Mouse (Mus musculus) ES-Bruce4 (cell line): ENCODE measurements around the gene Zfp346. TPM values are rescaled to one million over a fixed set of nuclear protein-coding genes. Genes with fewer than 3 reads are reported as not detected.

Source experiments
- H3K27ac ChIP-seq: 2 replicates; pipeline ENCODE4 v1.5.1; 2012; ENCODE audit warnings: low read length, inconsistent platforms; ENCODE audit not compliant: insufficient read depth
- H3K27me3 ChIP-seq: 2 replicates; pipeline ENCODE4 v1.6.1; 2012; ENCODE audit warnings: mild to moderate bottlenecking, low read length, inconsistent platforms; ENCODE audit not compliant: control insufficient read depth, poor library complexity, insufficient read depth, severe bottlenecking
- H3K36me3 ChIP-seq: 2 replicates; pipeline ENCODE4 v1.6.1; 2012; ENCODE audit warnings: inconsistent platforms, mild to moderate bottlenecking, low read length, moderate library complexity; ENCODE audit not compliant: control insufficient read depth, poor library complexity, insufficient read depth, severe bottlenecking
- H3K4me1 ChIP-seq: one replicate; pipeline ENCODE4 v1.8.1; 2011; ENCODE audit warnings: low read length; ENCODE audit not compliant: control insufficient read depth, insufficient read depth
- H3K4me3 ChIP-seq: 2 replicates; pipeline ENCODE4 v1.5.1; 2011; ENCODE audit warnings: low read depth, mild to moderate bottlenecking, low read length
- H3K9ac ChIP-seq: 2 replicates; pipeline ENCODE4 v1.6.1; 2012; ENCODE audit warnings: low read depth, mild to moderate bottlenecking, inconsistent platforms; ENCODE audit not compliant: poor library complexity, severe bottlenecking
- H3K9me3 ChIP-seq: replicated peaks from 2 replicates; pipeline ENCODE4 v1.6.1; 2012; ENCODE audit warnings: mild to moderate bottlenecking, low read length, inconsistent platforms; ENCODE audit not compliant: control insufficient read depth, poor library complexity, insufficient read depth, severe bottlenecking
- CTCF ChIP-seq: IDR thresholded peaks from one replicate; pipeline ENCODE4 v1.8.1; 2011; ENCODE audit warnings: low read depth, low read length
- EP300 ChIP-seq: IDR thresholded peaks from 2 replicates; pipeline ENCODE4 v1.6.1; 2011; ENCODE audit warnings: low read depth, low read length; ENCODE audit not compliant: insufficient read depth
- POLR2A ChIP-seq: IDR thresholded peaks from one replicate; pipeline ENCODE4 v1.8.1; 2011; ENCODE audit warnings: low read length; ENCODE audit not compliant: insufficient read depth
- polyA plus RNA-seq: library from polyadenylated mRNA; stranded (reverse); fragments of >200 nt; gene quantifications from 2 replicates; pipeline ENCODE4 v1.2.4, GENCODE M21; 2011; ENCODE audit warnings: low read depth; ENCODE audit not compliant: missing spikeins, insufficient read depth, insufficient read length

Gene Zfp346
- polyA plus RNA-seq, 1 experiment, result 37.0 TPM

- H3K9me3 ChIP-seq, result peaks cover 3% of the 10 kb centered on the region; the same call in 1 of the 2 replicates
- no peak overlapping the region for H3K9ac ChIP-seq
- H3K36me3 ChIP-seq, result peaks cover 11% of the 10 kb centered on the region
- no peak for TF ChIP-seq CTCF
- no peak for TF ChIP-seq POLR2A
- TF ChIP-seq EP300, result no peak
- H3K4me3 ChIP-seq, result no peak overlapping the region
- H3K4me1 ChIP-seq, result no peaks in the 10 kb centered on the region
- H3K27ac ChIP-seq, result no peak overlapping the region
- H3K27me3 ChIP-seq, result no peaks in the 10 kb centered on the region
Measured at GRCm38 (mm10) chr13:55103351-55103750, 1.8 kb upstream of the Zfp346 start.

- Histone ChIP-seq H3K27ac (no peak overlapping the region), H3K9ac (peak overlapping the region; percentile 58), H3K4me1 (no peaks in the 10 kb centered on the region), H3K36me3 (peaks cover 11% of the 10 kb centered on the region), H3K4me3 (peak overlapping the region; percentile 96), H3K9me3 (peaks cover 3% of the 10 kb centered on the region; the same call in 1 of the 2 replicates), H3K27me3 (no peaks in the 10 kb centered on the region)
- TF ChIP-seq POLR2A (no peak), EP300 (no peak), CTCF (no peak)
Measured at GRCm38 (mm10) chr13:55105953-55106691, 1.0 kb downstream of the Zfp346 start.

GRCm38 (mm10) chr13:55107116-55107515, 2.0 kb downstream of the Zfp346 start:
- H3K9ac ChIP-seq, result no peak overlapping the region
- H3K9me3 ChIP-seq, result no peaks in the 10 kb centered on the region
- no peak overlapping the region for H3K27ac ChIP-seq
- H3K27me3 ChIP-seq, result no peaks in the 10 kb centered on the region
- H3K4me3 ChIP-seq, result no peak overlapping the region
- peaks cover 11% of the 10 kb centered on the region for H3K36me3 ChIP-seq
- TF ChIP-seq EP300, result no peak
- no peak for TF ChIP-seq CTCF
- TF ChIP-seq POLR2A, result no peak
- no peaks in the 10 kb centered on the region for H3K4me1 ChIP-seq

- Histone ChIP-seq H3K4me1 (no peaks in the 10 kb centered on the region), H3K9me3 (no peaks in the 10 kb centered on the region), H3K9ac (no peak overlapping the region), H3K36me3 (peaks cover 13% of the 10 kb centered on the region), H3K27me3 (no peaks in the 10 kb centered on the region), H3K27ac (no peak overlapping the region), H3K4me3 (no peak overlapping the region)
- TF ChIP-seq CTCF, result no peak
- TF ChIP-seq POLR2A, result no peak
- TF ChIP-seq EP300, result no peak
Measured at GRCm38 (mm10) chr13:55107694-55108093, 2.6 kb downstream of the Zfp346 start.

GRCm38 (mm10) chr13:55114375-55114774, 9.3 kb downstream of the Zfp346 start:
- H3K4me1 ChIP-seq, result no peaks in the 10 kb centered on the region
- no peaks in the 10 kb centered on the region for H3K27me3 ChIP-seq
- H3K4me3 ChIP-seq, result no peak overlapping the region
- no peak overlapping the region for H3K9ac ChIP-seq
- peaks cover 28% of the 10 kb centered on the region for H3K36me3 ChIP-seq
- TF ChIP-seq CTCF (no peak), POLR2A (no peak), EP300 (no peak)
- H3K9me3 ChIP-seq, result no peaks in the 10 kb centered on the region
- no peak overlapping the region for H3K27ac ChIP-seq

GRCm38 (mm10) chr13:55124903-55125302, 19.8 kb downstream of the Zfp346 start:
- H3K27ac ChIP-seq, result no peak overlapping the region
- H3K9ac ChIP-seq, result no peak overlapping the region
- H3K4me3 ChIP-seq, result no peak overlapping the region
- TF ChIP-seq EP300 (no peak), POLR2A (no peak), CTCF (no peak)
- H3K9me3 ChIP-seq, result no peaks in the 10 kb centered on the region
- no peaks in the 10 kb centered on the region for H3K4me1 ChIP-seq
- H3K27me3 ChIP-seq, result no peaks in the 10 kb centered on the region
- H3K36me3 ChIP-seq, result peaks cover 3% of the 10 kb centered on the region; the same call in 1 of the 2 replicates
